Mouse (Mus musculus) embryonic stem cell, embryonic (primary cell): ENCODE results near the gene Spert.

Source experiments
- CTCF ChIA-PET, 4 experiments: fragments of 300-600 bp in 2 of 4; fragments of 350-600 bp in 2 of 4; sonication (Branson Sonifier 250); formaldehyde crosslinking; loops; one replicate each; lab custom pipeline; 2022; ENCODE audit warnings: inconsistent platforms in 2 of 4; lab: Charles Lee
- POLR2A ChIA-PET, 4 experiments: fragments of 300-600 bp in 2 of 4; fragments of 350-600 bp in 2 of 4; sonication (Branson Sonifier 250); formaldehyde crosslinking; loops; one replicate each; lab custom pipeline; 2022; ENCODE audit warnings: antibody characterized with exemption in 4 of 4, inconsistent platforms in 1 of 4; lab: Charles Lee

The Spert gene

GRCm38 (mm10) chr14:75592978-75593377, at the start of gene Spert:
Spert (minus strand) TSS chr14:75593116.
- POLR2A ChIA-PET: no interaction called here
- CTCF ChIA-PET: interaction anchor here in 1 of 4 experiments (0.6 kb wide), 1 partner anchor 172 kb away, joined by 3 read pairs; no protein-coding TSS in a partner anchor

- ChIA-PET POLR2A (no interaction called here), CTCF (interaction anchor here in 2 of 4 experiments (1.0 to 1.5 kb wide), 7 partner anchors 8 to 385 kb away, joined by 3 to 7 read pairs (median 3); no protein-coding TSS in a partner anchor)
Measured at GRCm38 (mm10) chr14:75642080-75642479, 49.2 kb upstream of the Spert start, which contains the start of gene Erich6b. Erich6b (plus strand) TSS chr14:75642259.

GRCm38 (mm10) chr14:75641369-75641768, 48.5 kb upstream of the Spert start:
- ChIA-PET POLR2A (interaction anchor here in 1 of 4 experiments (0.5 kb wide), 1 partner anchor 184 kb away, joined by 5 read pairs; no protein-coding TSS in a partner anchor), CTCF (interaction anchor here (0.5 to 1.6 kb wide), 20 partner anchors 8 to 589 kb away, joined by 3 to 7 read pairs (median 3); no protein-coding TSS in a partner anchor)

- POLR2A ChIA-PET: interaction anchor here in 1 of 4 experiments (0.5 kb wide), 1 partner anchor 184 kb away, joined by 5 read pairs; no protein-coding TSS in a partner anchor
Measured at GRCm38 (mm10) chr14:75640846-75641245, 47.9 kb upstream of the Spert start.

GRCm38 (mm10) chr14:75637641-75638040, 44.7 kb upstream of the Spert start:
- POLR2A ChIA-PET: interaction anchor here in 1 of 4 experiments (0.7 to 1.3 kb wide), 2 partner anchors 8 to 9 kb away, joined by 3 to 5 read pairs; no protein-coding TSS in a partner anchor
- CTCF ChIA-PET: interaction anchor here in 1 of 4 experiments (0.6 kb wide), 1 partner anchor 157 kb away, joined by 4 read pairs; no protein-coding TSS in a partner anchor

More at GRCm38 (mm10) chr14:75640846-75641245, 47.9 kb upstream of the Spert start:
- CTCF ChIA-PET: interaction anchor here (0.5 to 1.6 kb wide), 19 partner anchors 9 to 588 kb away, joined by 3 to 7 read pairs (median 3); no protein-coding TSS in a partner anchor

- CTCF ChIA-PET: no interaction called here
- POLR2A ChIA-PET: interaction anchor here in 1 of 4 experiments (1.2 to 1.3 kb wide), 2 partner anchors 9 to 162 kb away, joined by 3 read pairs; no protein-coding TSS in a partner anchor
Measured at GRCm38 (mm10) chr14:75636107-75636506, 43.2 kb upstream of the Spert start.

GRCm38 (mm10) chr14:75635350-75635749, 42.4 kb upstream of the Spert start:
- CTCF ChIA-PET: interaction anchor here in 1 of 4 experiments (0.6 kb wide), 1 partner anchor 406 kb away, joined by 3 read pairs; no protein-coding TSS in a partner anchor
- POLR2A ChIA-PET: no interaction called here

- CTCF ChIA-PET: no interaction called here
- POLR2A ChIA-PET: no interaction called here
Measured at GRCm38 (mm10) chr14:75628870-75629269, 36.0 kb upstream of the Spert start.

GRCm38 (mm10) chr14:75622984-75623383, 30.1 kb upstream of the Spert start:
- ChIA-PET POLR2A (no interaction called here), CTCF (no interaction called here)

GRCm38 (mm10) chr14:75616375-75616774, 23.5 kb upstream of the Spert start:
- POLR2A ChIA-PET: no interaction called here

GRCm38 (mm10) chr14:75609176-75609575, 16.3 kb upstream of the Spert start:
- CTCF ChIA-PET: interaction anchor here in 1 of 4 experiments (0.6 kb wide), 1 partner anchor 262 kb away, joined by 3 read pairs; no protein-coding TSS in a partner anchor

More at GRCm38 (mm10) chr14:75616375-75616774, 23.5 kb upstream of the Spert start:
- CTCF ChIA-PET: no interaction called here

GRCm38 (mm10) chr14:75583870-75584269, 9.0 kb downstream of the Spert start:
- ChIA-PET POLR2A (interaction anchor here in 1 of 4 experiments (0.7 kb wide), 1 partner anchor 22 kb away, joined by 3 read pairs; no protein-coding TSS in a partner anchor), CTCF (interaction anchor here in 1 of 4 experiments (0.5 kb wide), 1 partner anchor 481 kb away, joined by 3 read pairs; no protein-coding TSS in a partner anchor)

More at GRCm38 (mm10) chr14:75609176-75609575, 16.3 kb upstream of the Spert start:
- POLR2A ChIA-PET: no interaction called here

GRCm38 (mm10) chr14:75579010-75579409, 13.9 kb downstream of the Spert start:
- ChIA-PET CTCF (no interaction called here), POLR2A (interaction anchor here in 1 of 4 experiments (0.9 to 1.4 kb wide), 2 partner anchors 8 to 251 kb away, joined by 3 read pairs; no protein-coding TSS in a partner anchor)

GRCm38 (mm10) chr14:75566303-75566702, 26.6 kb downstream of the Spert start:
- ChIA-PET POLR2A (interaction anchor here in 1 of 4 experiments (0.6 kb wide), 1 partner anchor 277 kb away, joined by 3 read pairs; no protein-coding TSS in a partner anchor), CTCF (no interaction called here)

GRCm38 (mm10) chr14:75565534-75566140, 27.3 kb downstream of the Spert start:
- POLR2A ChIA-PET: interaction anchor here in 1 of 4 experiments (0.6 kb wide), 2 partner anchors 278 to 333 kb away, joined by 3 read pairs; no protein-coding TSS in a partner anchor
- CTCF ChIA-PET: no interaction called here

GRCm38 (mm10) chr14:75561577-75562331, 31.2 kb downstream of the Spert start:
- CTCF ChIA-PET: interaction anchor here in 1 of 4 experiments (0.7 kb wide), 1 partner anchor 157 kb away, joined by 3 read pairs; no protein-coding TSS in a partner anchor

GRCm38 (mm10) chr14:75541731-75542130, 51.2 kb downstream of the Spert start:
- ChIA-PET POLR2A (interaction anchor here in 3 of 4 experiments (1.1 to 1.2 kb wide), 3 partner anchors 36 to 258 kb away, joined by 3 to 5 read pairs (median 3); partner anchors contain the start of gene Zc3h13 (in 1 of the 3)), CTCF (interaction anchor here in 1 of 4 experiments (0.6 kb wide), 1 partner anchor 87 kb away, joined by 4 read pairs; no protein-coding TSS in a partner anchor)

More at GRCm38 (mm10) chr14:75561577-75562331, 31.2 kb downstream of the Spert start:
- POLR2A ChIA-PET: interaction anchor here in 2 of 4 experiments (0.5 to 0.6 kb wide), 3 partner anchors 22 to 520 kb away, joined by 3 to 5 read pairs (median 3); no protein-coding TSS in a partner anchor

- ChIA-PET POLR2A (interaction anchor here in 3 of 4 experiments (1.1 to 1.2 kb wide), 3 partner anchors 36 to 257 kb away, joined by 3 to 5 read pairs (median 3); partner anchors contain the start of gene Zc3h13 (in 1 of the 3)), CTCF (no interaction called here)
Measured at GRCm38 (mm10) chr14:75540996-75541350, 51.9 kb downstream of the Spert start.
